ENCODE assay signal across 19 mouse cellular contexts in the genomic region with DNA sequence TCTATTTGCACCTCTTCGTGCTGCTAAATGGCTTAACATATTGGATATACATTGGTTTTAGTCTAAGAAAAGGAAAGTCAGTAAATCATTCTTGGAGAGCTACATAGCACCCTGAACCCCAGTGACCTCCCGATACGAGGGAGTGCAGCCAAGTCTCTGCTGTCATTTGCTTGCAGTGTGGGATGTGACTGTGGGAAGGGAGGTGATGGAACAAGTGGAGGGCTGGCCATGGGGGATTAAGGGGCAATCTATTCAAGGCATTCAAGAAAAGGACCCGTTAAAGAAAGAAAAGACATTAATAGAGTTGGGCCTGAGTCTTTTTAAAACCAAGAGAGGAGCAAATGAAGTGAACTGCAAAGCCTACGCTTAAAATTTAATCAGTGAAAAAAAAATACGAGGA.
DNase-seq lines count a peak whose midpoint lies in the region; ATAC-seq and TF ChIP-seq lines count a peak whose summit lies in the region.
"Had no signal": no experiment of that assay in that cellular context is flagged by ENCODE, and none has a peak within 500 bp of the region (broad histone marks: within the 10 kb centered on the region; RNA-seq: fewer than 3 reads in every experiment).

No protein-coding gene starts in this region.

- no peak for TF ChIP-seq CTCF in lung, embryonic 14.5 days (IDR thresholded peaks at IDR 0.05; ENCODE audit: low read depth)
- no peak for TF ChIP-seq CTCF in brain, embryonic 14.5 days (IDR thresholded peaks at IDR 0.05; ENCODE audit: borderline replicate concordance, extremely low read depth, insufficient read depth, insufficient read length)

- H3K4me3 ChIP-seq in forebrain, embryonic 12.5 days (replicated peaks) = no peak overlapping the region
- no peak overlapping the region for H3K4me3 ChIP-seq in forebrain, embryonic 15.5 days
- no peak overlapping the region for H3K4me3 ChIP-seq in lung, embryonic 14.5 days (ENCODE audit: low read depth, low read length)
- H3K4me3 ChIP-seq in embryonic facial prominence, embryonic 10.5 days = no peak overlapping the region
- H3K4me3 ChIP-seq: heart, embryonic 13.5 days; hindbrain, embryonic 15.5 days; intestine, embryonic 15.5 days; megakaryocyte, embryonic 14.5 days; neural tube, embryonic 15.5 days had no signal

- H3K27ac ChIP-seq in forebrain, embryonic 12.5 days = peak overlapping the region; percentile 36; the same call in 1 of the 2 replicates
- no peak overlapping the region for H3K27ac ChIP-seq in forebrain, embryonic 15.5 days (replicated peaks)
- H3K27ac ChIP-seq in lung, embryonic 14.5 days (ENCODE audit: low read depth) = no peak overlapping the region
- H3K27ac ChIP-seq in embryonic facial prominence, embryonic 10.5 days (replicated peaks) = no peak overlapping the region
- H3K27ac ChIP-seq: heart, embryonic 13.5 days; hindbrain, embryonic 15.5 days; intestine, embryonic 15.5 days; neural tube, embryonic 15.5 days had no signal

- no peak for TF ChIP-seq POLR2A in brain, embryonic 14.5 days (IDR thresholded peaks at IDR 0.05; ENCODE audit: borderline replicate concordance, extremely low read depth, insufficient read depth, insufficient read length, poor library complexity, severe bottlenecking)

- no peak overlapping the region for H3K4me2 ChIP-seq in forebrain, embryonic 12.5 days
- H3K4me2 ChIP-seq in forebrain, embryonic 15.5 days (replicated peaks) = no peak overlapping the region
- no peak overlapping the region for H3K4me2 ChIP-seq in lung, embryonic 14.5 days
- H3K4me2 ChIP-seq: heart, embryonic 13.5 days; hindbrain, embryonic 15.5 days; intestine, embryonic 15.5 days; neural tube, embryonic 15.5 days had no signal

- no peak overlapping the region for H3K9ac ChIP-seq in forebrain, embryonic 12.5 days
- no peak overlapping the region for H3K9ac ChIP-seq in forebrain, embryonic 15.5 days (replicated peaks)
- H3K9ac ChIP-seq in lung, embryonic 14.5 days = no peak overlapping the region
- H3K9ac ChIP-seq: heart, embryonic 13.5 days; hindbrain, embryonic 15.5 days; intestine, embryonic 15.5 days; liver, postnatal 0 days; neural tube, embryonic 15.5 days had no signal

- peaks cover 28% of the 10 kb centered on the region for H3K4me1 ChIP-seq in forebrain, embryonic 12.5 days
- peaks cover 15% of the 10 kb centered on the region for H3K4me1 ChIP-seq in forebrain, embryonic 15.5 days
- H3K4me1 ChIP-seq in lung, embryonic 14.5 days (ENCODE audit: insufficient read depth) = no peaks in the 10 kb centered on the region
- H3K4me1 ChIP-seq in embryonic facial prominence, embryonic 10.5 days = peaks cover 13% of the 10 kb centered on the region
- H3K4me1 ChIP-seq: intestine, embryonic 15.5 days; megakaryocyte, embryonic 14.5 days had no signal

- WGBS in forebrain, embryonic 12.5 days = 8% methylated on average over 6 of the region's 6 CpGs
- 6% methylated on average over 6 of the region's 6 CpGs for WGBS in forebrain, embryonic 15.5 days
- 46% methylated on average over 6 of the region's 6 CpGs for WGBS in lung, embryonic 14.5 days
- 57% methylated on average over 6 of the region's 6 CpGs for WGBS in embryonic facial prominence, embryonic 10.5 days

- H3K9me3 ChIP-seq in forebrain, embryonic 12.5 days = no peaks in the 10 kb centered on the region
- H3K9me3 ChIP-seq in forebrain, embryonic 15.5 days = no peaks in the 10 kb centered on the region
- no peaks in the 10 kb centered on the region for H3K9me3 ChIP-seq in lung, embryonic 14.5 days (ENCODE audit: low read depth, low read length)
- no peaks in the 10 kb centered on the region for H3K9me3 ChIP-seq in embryonic facial prominence, embryonic 10.5 days
- H3K9me3 ChIP-seq: heart, embryonic 13.5 days; hindbrain, embryonic 15.5 days; intestine, embryonic 15.5 days; neural tube, embryonic 15.5 days had no signal

- peak; percentile 17 for DNase-seq in lung, embryonic 14.5 days
- DNase-seq in lung, postnatal 14 days = no peak
- peak; percentile 72 for DNase-seq in brain, embryonic 14.5 days (ENCODE audit: low read depth)
- DNase-seq in embryo, embryonic 11 days = peak; percentile 30
- no peak for DNase-seq in urinary bladder, adult 18-20 months (ENCODE audit: low spot score in 2 of 2)
- DNase-seq in embryonic facial prominence, embryonic 10.5 days (ENCODE audit: low spot score) = no peak
- DNase-seq: cerebellum, postnatal 14 days; gastrocnemius, postnatal 10 days; heart, adult 18-20 months; kidney, postnatal 14 days; liver, postnatal 0 days; thymus, postnatal 4 days had no signal

- peak; percentile 45; the same call in 1 of the 2 replicates for ATAC-seq in forebrain, embryonic 12.5 days (ENCODE audit: low FRiP score)
- ATAC-seq in forebrain, embryonic 15.5 days (replicated peaks) = no peak
- no peak for ATAC-seq in lung, embryonic 14.5 days (ENCODE audit: insufficient read depth)
- ATAC-seq: intestine, embryonic 15.5 days; liver, postnatal 0 days had no signal

- no peaks in the 10 kb centered on the region for H3K36me3 ChIP-seq in forebrain, embryonic 12.5 days (replicated peaks)
- no peaks in the 10 kb centered on the region for H3K36me3 ChIP-seq in forebrain, embryonic 15.5 days
- H3K36me3 ChIP-seq in lung, embryonic 14.5 days (ENCODE audit: insufficient read depth) = no peaks in the 10 kb centered on the region
- H3K36me3 ChIP-seq in embryonic facial prominence, embryonic 10.5 days (replicated peaks) = no peaks in the 10 kb centered on the region
- H3K36me3 ChIP-seq: heart, embryonic 13.5 days; hindbrain, embryonic 15.5 days; intestine, embryonic 15.5 days; neural tube, embryonic 15.5 days had no signal

- H3K27me3 ChIP-seq in forebrain, embryonic 12.5 days = peaks cover 5% of the 10 kb centered on the region; the same call in 1 of the 2 replicates
- no peaks in the 10 kb centered on the region for H3K27me3 ChIP-seq in forebrain, embryonic 15.5 days
- no peaks in the 10 kb centered on the region for H3K27me3 ChIP-seq in lung, embryonic 14.5 days (ENCODE audit: insufficient read depth, low read length)
- H3K27me3 ChIP-seq in embryonic facial prominence, embryonic 10.5 days (replicated peaks; ENCODE audit: low read depth, poor library complexity, severe bottlenecking) = no peaks in the 10 kb centered on the region
- H3K27me3 ChIP-seq: heart, embryonic 13.5 days; hindbrain, embryonic 15.5 days; intestine, embryonic 15.5 days; megakaryocyte, embryonic 14.5 days; neural tube, embryonic 15.5 days had no signal

Comparison
In these comparisons a context has a peak if more than half of its experiments do, and no peak if none do; other contexts are left out.
1. DNase-seq: peak in lung, embryonic 14.5 days (single experiment), brain, embryonic 14.5 days (single experiment) and embryo, embryonic 11 days (single experiment); none in lung, postnatal 14 days (single experiment), urinary bladder, adult 18-20 months (0 of 2) and embryonic facial prominence, embryonic 10.5 days (single experiment).